Mouse (Mus musculus) left cerebral cortex, adult 11 months (tissue): ENCODE measurements around the gene Ech1.

ENCODE experiments used
- DNase-seq: peaks from one replicate; pipeline ENCODE4 v3.0.0; 2022; ENCODE audit warnings: low spot score

Gene Ech1

GRCm38 (mm10) chr7:28820358-28821260 lies 4.4 kb upstream of the Ech1 start:
- DNase-seq: no peak

- no peak for DNase-seq
Observed at GRCm38 (mm10) chr7:28821261-28821831, 3.7 kb upstream of the Ech1 start.

- no peak for DNase-seq
Observed at GRCm38 (mm10) chr7:28822556-28822955, 2.5 kb upstream of the Ech1 start.

- no peak for DNase-seq
Observed at GRCm38 (mm10) chr7:28822993-28823903, 1.8 kb upstream of the Ech1 start.

GRCm38 (mm10) chr7:28823932-28824331 lies 1.1 kb upstream of the Ech1 start:
- no peak for DNase-seq

GRCm38 (mm10) chr7:28825686-28826401 lies 827 bp downstream of the Ech1 start:
- no peak for DNase-seq

- DNase-seq: no peak
Observed at GRCm38 (mm10) chr7:28826402-28826772, 1.4 kb downstream of the Ech1 start.

- no peak for DNase-seq
Observed at GRCm38 (mm10) chr7:28827338-28827737, 2.3 kb downstream of the Ech1 start.

- no peak for DNase-seq
Observed at GRCm38 (mm10) chr7:28829821-28830220, 4.8 kb downstream of the Ech1 start.

- no peak for DNase-seq
Observed at GRCm38 (mm10) chr7:28830981-28831380, 6.0 kb downstream of the Ech1 start.

GRCm38 (mm10) chr7:28831411-28832125 lies 6.6 kb downstream of the Ech1 start:
- DNase-seq: no peak

- no peak for DNase-seq
Observed at GRCm38 (mm10) chr7:28832137-28832536, 7.1 kb downstream of the Ech1 start.

- no peak for DNase-seq
Observed at GRCm38 (mm10) chr7:28833723-28834347, 8.8 kb downstream of the Ech1 start, which contains the start of gene Lgals4. TSS of gene Lgals4 (plus strand) at chr7:28833854.

- DNase-seq: no peak
Observed at GRCm38 (mm10) chr7:28836936-28837335, 11.9 kb downstream of the Ech1 start.

- no peak for DNase-seq
Observed at GRCm38 (mm10) chr7:28838331-28838730, 13.3 kb downstream of the Ech1 start.

GRCm38 (mm10) chr7:28847273-28847672 lies 22.3 kb downstream of the Ech1 start:
- no peak for DNase-seq

- no peak for DNase-seq
Observed at GRCm38 (mm10) chr7:28849700-28850236, 24.8 kb downstream of the Ech1 start.

GRCm38 (mm10) chr7:28850642-28851041 lies 25.6 kb downstream of the Ech1 start:
- no peak for DNase-seq

- no peak for DNase-seq
Observed at GRCm38 (mm10) chr7:28859953-28860352, 34.9 kb downstream of the Ech1 start.

GRCm38 (mm10) chr7:28860898-28861297 lies 35.9 kb downstream of the Ech1 start:
- DNase-seq: no peak
